Mouse (Mus musculus): ENCODE data around the gene Rasgef1b.
A peak's percentile ranks its signal among the peaks of the same experiment; 100 is the strongest.

Gene Rasgef1b

DNA sequence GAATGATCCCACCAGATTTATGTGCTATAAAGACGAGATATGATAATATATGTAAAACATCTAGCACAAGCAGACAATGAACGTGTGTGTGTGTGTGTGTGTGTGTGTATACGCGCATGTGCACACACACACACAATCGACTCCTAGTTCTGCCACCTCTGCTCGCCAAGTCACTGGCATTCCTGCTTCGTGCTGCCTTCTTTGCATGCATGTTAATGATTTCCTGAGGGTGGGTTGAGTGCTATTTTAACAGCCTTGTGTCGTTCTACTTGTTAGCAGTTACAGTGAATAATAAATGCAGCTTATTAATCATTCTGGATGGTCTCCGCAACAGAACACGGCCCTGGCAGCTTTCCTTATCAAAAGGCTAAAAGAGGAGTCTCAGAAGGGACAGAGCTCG, 129.5 kb downstream of the Rasgef1b start:
- peak; percentile 44 for DNase-seq

DNA sequence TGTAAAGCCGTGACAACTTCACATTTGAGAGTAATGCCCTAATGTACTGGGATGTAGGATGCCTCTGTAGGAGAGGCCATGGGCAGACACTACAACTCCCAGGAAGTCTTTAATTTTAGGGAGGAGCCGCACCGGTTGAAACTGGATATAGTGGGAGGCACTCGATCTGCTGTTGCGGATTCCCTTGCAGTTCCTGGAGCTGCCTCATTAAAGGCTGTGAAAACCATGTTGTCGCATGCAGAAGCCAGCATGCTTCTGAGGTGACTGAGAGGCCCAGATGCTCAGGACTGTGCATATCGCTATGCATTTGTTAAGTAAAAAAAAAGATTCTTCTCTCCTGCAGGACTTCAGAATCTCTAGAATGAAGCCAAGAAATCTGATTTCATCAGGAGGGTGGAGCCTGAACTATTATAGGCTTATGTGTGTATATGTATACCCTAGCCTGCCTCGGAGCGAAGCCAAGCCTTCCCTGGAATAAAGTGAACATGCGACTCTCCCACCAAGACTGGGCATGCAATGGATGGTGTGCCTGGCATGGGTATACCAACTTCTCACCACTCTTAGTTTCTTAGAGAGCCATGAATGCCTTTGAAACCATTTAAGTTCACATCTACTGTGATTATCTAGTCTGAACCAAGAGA, 130.3 kb downstream of the Rasgef1b start:
- peak; percentile 68 for DNase-seq

DNA sequence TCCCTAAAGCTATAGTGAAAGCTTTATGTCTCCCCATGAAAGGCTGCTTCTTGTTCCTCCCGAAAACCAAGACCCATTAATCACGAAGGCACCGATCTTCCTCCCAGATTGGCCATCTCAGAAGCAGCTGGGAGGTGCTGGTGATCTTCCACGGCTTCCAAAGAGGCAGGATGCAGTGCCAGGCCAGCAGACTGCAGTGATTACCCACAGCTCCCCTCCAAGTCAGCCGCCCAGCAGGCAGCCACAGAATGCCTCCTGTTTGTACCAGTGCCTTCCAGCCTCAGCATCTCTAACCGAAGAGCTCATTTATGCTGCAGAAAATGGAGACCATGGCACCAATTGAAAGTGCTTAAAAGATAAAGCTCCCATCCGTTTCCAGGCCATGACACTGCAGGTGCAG, 131.2 kb downstream of the Rasgef1b start:
- DNase-seq = peak; percentile 56

DNA sequence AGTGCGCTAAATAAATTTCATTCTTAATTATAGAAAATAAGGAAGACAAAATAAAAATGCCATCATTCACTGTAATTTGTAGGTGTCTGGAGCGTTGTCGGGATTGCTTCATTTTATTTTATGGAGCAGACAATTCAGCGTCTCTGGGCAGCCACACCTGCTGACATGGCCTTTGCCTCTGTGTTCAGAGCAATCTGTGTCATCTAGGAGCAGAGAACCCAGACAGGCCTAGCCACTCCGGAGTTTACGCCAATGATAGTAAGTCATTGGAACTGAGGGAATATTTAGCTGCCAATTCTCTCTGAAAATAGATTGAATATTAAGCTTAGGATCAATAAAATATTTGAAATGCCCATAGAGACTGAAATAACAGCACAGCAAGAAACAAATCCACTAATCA, 137.5 kb downstream of the Rasgef1b start:
- peak; percentile 34 for DNase-seq

DNA sequence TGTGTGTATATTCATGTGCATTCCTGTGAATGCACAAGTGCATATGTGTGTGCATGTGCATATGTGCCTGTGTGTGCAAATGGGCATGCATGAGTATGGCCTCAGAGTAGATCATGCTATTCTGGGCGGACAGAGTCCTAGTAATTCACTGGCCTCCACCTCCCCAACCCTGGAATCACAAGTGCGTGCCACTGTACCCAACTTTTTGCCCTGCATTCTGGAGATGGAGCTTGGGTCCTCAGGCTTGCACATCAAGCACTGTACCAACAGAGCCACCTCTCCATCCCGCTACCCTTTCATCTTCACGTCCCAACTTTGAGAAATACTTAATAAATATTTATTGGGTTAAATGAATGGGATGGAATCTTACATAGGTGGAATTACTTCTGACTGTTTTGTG, 138.3 kb downstream of the Rasgef1b start:
- DNase-seq = peak; percentile 70

DNA sequence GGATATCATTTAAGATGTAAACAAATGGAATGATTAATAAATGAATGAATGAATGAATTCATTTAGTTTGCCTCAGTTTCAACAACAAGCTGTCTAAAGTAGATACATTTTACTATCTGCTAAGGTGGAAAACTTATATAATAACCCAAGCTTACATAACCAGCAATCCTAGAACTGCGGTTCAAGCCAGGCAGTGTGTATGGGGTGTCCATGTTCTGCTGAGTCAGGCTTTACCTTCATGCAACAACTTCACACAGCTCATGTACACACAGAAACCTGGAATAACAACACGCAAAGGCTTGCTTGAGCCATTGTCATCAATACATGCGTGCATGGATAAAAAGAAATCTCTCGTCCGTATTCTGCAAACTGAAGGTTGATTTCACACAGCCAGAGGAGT, 140.9 kb downstream of the Rasgef1b start:
- DNase-seq = peak; percentile 35

DNA sequence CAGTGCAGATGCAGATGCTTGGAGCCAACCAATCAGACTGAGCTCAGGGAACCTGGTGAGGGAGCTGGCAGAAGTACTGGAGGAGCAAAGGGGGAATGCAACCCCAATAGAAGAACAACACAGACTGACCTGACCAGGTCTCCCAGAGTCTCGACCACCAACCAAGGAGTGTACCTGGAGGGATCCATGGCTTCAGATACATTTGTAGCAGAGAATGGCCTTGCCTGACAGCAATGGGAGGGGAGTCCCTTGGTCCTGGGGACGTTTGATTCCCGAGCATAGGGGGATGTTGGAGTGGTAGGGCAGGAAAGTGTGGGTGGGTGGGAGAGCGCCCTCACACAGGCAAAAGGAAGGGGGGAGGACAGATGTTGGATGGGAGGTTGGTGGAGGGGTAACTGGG, 141.3 kb downstream of the Rasgef1b start:
- DNase-seq = peak; percentile 76

DNA sequence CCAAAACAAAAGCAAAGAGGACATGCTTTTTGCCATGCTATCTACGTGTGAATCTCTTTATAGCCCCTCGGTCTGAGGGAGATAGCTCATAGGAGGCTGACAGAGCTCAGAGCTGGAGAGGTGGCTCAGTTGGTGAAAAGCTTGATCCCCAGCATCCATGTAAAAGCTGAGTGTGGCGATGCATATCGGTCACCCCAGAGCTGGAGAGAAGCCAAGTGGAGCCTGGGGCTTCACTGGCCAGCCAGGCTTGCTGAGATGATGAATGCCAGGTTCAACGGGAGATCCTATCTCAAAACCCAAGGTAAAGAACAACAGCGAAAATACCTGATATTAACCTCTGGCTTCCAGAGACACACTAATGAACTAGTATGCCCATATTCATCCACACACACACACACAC, 142.6 kb downstream of the Rasgef1b start:
- peak; percentile 36 for DNase-seq

DNA sequence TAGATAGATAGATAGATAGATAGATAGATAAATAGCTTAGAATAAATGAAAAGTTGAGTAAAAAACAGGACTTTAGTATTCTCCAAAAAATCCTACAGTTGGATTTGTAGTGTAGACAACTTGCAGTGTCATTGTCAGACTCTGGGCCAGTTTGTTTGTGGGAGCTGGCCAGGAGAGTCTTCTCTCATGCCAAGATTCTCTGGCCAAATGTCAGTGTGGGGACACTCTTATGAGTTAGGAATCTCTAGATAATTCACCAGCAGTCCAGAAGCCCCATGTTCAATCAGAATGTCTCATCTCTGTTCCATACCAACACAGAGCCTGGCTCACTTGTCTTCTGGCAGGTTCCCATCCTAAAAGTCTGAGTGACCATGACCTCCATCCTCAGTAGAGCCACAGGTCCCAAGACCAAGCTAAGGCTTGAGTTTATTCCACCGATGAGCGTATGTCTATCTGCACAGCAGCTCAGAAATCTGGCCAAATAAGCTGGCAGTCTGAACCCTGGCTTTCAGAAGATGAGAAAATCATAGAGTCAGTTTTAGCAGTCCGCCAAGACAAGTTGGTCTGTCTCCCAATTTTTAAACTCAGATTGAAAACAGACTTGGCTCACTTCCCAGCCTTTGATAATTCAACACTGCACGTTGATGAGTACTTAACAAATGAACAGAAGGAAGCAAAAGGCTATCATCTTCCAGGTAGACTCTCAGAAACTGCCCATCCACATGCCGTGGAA, 143.5 kb downstream of the Rasgef1b start:
- peak; percentile 52 for DNase-seq

DNA sequence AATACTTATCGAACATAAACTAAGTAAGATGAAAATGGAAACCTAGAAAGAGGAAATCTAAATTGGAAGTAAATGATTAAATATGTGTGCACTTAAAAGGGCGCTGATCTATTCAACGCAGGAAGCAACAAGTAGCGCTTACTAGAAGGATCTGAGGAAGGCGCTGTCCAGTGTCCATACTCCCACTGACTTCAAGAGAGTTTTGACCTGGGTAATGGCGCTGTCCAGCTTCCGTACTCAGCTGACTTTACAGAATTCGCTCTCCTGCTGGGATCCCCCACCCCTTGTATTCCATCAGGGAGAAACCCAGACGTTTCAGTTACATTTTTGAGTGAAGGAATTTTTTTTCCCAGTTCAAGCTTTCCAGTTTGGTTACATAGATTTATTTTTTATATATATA, 144.6 kb downstream of the Rasgef1b start:
- peak; percentile 85 for DNase-seq

DNA sequence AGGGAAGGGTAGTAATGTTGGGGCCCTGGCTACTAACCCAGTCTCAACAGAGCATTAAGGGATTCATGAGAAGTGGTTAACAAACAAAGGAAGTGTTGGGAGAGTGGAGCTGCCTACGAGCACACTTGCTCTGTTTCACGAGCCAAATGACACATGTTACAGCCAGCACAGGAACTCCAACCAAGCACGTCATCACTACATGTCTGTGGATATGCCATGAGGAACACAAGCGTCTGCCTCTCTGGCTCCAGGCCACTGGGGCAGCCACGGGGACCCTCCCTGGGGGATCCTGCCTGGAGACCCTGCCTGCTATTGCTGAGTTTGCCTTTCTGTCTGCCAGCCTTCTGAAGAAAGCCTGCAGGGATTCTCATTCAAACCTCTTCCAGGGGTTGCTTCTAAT, 146.8 kb downstream of the Rasgef1b start:
- DNase-seq = peak; percentile 80

DNA sequence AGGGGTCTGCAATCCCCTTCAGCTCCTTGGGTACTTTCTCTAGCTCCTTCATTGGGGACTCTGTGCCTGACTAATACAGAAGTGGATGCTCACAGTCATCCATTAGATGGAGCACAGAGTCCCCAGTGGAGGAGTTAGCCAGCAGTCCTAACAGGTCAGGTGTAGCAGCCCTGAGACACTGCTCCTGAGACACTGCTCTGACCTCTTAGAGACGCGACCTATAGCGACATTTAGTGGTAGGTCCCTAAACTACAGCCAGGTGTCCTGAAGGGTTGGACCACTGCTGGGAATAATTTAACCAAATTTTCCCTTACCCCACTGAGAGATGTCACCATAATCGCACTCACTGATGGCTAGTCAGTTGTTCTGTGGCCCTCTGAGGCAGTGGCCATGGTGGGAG, 150.2 kb downstream of the Rasgef1b start:
- DNase-seq = peak; percentile 93

DNA sequence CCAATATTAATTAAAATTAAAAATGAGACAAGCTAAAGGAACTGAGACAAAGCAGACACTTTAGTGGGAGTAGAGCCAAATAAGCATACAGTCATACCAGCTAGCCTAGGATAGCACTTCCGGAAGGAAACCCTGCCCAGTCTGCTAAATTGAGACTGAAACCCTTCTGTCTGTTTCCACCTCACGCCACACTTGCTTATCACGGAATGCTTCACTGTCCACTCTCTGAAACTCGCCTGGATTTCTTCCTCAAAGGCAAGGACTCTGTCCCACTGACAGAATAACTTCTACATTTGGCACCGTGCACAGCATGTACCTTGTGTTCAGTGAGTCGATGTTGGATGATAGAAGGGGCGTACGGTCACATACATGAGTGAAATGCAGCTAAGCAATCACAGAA, 153.0 kb downstream of the Rasgef1b start:
- peak; percentile 84 for DNase-seq

DNA sequence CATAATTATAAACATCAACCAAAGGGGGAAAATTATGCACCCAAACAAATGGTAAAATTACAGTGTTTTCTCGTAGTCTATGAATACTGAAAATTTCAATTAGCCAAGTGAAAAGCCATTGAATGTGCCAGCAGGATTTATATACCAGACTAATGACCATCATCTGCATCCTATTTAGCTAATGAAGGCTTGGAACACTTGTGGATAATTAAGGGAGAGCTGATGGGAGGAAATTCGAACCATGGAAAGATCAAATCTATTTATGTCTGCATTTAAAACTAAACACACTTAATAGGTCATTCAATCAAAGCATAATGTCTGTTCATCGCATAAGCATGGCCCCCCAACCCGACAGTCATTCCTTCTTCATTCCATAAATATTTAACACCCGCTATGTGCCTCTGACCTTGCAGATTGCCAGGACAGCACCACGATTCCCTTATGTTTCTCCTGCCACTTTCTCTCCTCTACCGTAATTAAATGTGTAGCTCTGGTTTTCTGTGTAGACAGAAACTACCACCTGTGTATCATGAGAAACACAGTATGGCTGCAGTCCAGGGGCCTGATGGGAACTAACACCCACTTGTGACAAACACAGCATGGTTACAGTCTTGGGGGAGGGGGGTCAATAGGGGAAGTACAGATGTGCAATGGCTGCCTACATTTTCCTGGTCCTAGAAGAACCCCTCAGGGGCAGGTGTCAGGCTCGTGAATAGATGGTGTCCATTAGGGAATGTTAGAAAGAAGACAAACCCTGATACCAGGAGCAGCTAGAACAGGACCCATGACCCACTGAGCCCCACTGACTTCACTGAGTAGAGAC, 164.2 kb downstream of the Rasgef1b start:
- peak; percentile 74 for DNase-seq

DNA sequence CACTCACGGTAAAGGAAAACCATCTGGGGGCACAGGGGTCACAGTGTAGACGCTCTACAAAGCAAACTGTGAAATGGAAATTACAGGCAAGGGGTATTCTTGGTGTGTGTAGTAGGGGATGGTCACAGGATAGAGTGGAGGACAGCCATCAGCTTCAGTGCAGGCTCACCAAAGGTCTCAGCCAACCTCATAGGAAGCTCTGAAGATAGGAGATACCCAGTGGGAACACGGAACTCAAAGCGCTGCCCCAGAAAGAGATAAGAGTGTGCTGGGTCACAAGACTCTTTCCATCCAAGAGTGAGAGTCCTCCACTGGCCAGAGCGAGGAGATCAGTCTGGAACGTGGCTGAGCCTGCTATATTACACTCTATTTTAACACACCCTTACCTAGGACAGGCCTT, 166.8 kb downstream of the Rasgef1b start:
- DNase-seq = peak; percentile 81

DNA sequence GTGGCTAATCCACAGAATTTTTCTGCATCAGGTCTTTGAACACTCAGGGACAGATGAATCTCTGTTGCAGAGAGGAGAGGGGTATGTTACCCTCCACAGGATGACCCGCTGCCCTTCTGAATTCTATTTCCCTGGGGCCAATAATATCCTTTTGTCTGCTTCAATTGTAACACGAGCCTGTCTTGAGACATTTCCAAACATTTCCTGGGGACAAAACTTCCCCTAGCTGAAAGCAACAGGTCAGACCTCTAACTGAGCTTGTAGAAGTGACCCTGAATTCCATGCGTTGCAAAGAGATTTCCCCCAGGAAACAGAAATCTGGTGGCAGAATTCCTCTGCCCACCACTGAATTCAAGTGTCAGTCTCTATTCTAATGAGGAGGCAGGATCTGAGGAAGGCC, 169.1 kb downstream of the Rasgef1b start:
- peak; percentile 25 for DNase-seq

DNA sequence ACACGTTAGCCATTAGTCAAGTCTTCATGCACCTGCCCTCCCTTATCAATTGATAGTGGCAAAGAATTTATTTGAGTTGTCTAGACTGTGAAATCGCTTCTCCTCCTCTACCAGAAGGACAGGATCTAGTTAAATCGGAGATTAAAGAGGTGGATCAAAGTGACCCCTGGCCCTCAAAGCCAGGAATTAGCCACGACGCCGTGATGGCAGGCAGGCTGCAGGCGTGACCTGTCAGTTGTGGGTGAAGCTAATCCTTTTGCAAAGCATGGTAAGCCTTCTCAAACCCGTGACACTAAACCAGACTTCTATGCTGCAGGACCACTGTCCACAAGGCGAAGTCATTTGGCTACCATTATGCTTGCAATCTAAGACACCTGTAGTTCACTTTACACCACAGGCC, 170.6 kb downstream of the Rasgef1b start:
- DNase-seq = peak; percentile 57

DNA sequence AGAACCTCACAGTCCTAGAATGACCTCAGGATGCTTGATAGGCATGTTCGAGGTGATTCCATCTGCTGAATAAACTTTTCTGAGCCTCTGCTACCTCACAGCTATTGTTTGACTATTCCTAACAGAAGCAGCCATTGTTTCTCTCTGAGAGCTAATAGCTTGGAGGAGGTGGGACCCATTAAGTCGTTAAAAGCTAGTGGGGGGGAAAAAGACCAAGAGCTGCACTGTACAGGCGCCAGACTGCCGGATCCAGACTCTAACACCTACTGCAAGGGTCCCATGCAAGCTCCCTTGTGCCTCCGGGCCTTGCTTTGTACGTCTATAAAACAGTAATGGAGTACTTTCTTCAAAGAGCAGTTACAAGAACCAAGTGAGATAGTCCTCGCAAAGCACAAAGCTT, 176.2 kb downstream of the Rasgef1b start:
- DNase-seq = peak; percentile 64

DNA sequence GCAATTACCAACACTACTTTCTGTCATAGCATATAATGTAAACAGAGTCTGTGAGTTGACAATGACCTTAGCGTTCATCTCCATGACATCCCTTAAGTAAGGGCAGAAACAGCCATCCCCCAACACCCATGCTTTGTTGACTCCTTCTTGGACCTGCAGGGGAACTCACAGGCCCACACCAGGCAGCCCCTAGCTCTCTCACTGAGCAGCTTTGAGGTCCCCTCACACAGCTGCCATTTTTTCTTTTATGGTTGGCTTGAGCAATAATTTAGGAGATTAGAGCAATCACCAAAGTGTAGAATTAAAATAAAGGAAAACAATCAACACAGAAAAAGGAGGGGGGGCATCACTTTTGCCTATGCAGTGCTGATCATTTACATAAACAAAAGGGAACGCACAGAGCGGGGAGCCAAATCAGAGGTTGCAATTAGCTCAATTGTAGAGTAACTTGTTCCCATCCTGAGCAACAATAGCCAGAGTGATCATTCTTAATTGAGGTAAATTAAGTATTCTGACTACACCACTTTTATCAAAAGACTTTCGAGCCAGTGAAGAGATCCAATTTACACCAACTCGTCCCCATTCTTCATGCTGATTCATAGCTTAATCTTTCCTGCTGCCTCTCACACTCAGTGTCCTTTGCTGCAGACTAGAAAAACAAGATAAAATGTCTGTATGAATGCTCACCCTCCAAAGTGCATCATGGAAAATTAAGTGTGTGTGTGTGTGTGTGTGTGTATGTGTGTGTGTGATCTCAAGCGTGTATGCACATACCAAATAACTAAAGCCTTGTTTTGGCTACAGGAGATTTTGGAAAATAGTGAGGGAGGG, 184.0 kb downstream of the Rasgef1b start:
- DNase-seq = peak; percentile 43

DNA sequence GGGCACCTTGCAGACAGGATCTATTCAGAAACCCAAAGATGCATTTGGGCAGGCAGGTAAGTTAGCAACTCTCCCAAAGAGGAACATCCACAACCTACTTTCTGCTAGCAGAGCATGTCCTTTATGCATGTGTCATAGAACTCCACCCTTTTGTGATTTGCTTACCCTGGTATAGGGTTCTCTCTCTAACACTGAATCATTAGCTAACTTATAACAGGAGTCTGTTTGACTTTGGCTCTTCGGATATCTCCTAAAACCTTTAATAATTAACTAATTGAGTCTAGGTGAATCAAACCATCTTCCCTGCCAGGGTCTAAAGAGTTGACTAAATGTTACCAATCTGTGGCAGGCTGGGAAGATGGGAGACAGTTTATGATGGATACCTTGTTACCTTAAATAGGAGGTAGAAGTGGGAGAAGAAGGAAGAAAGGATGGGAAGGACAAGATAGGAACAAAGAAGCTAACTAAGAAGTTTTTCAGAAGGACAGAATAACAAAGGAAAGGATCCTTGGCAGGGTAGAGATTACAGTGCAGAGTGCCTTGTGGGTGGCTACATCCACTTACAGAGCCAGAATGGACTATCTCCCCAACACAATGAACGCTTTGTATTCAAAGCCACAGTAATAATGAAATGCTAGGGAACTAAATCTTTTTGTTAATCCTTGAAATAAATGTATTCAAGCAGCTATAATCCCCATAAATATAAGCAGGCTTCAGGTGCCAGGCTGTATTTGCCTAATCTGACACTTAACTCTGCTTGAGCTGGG, 186.7 kb downstream of the Rasgef1b start:
- DNase-seq = no peak

DNA sequence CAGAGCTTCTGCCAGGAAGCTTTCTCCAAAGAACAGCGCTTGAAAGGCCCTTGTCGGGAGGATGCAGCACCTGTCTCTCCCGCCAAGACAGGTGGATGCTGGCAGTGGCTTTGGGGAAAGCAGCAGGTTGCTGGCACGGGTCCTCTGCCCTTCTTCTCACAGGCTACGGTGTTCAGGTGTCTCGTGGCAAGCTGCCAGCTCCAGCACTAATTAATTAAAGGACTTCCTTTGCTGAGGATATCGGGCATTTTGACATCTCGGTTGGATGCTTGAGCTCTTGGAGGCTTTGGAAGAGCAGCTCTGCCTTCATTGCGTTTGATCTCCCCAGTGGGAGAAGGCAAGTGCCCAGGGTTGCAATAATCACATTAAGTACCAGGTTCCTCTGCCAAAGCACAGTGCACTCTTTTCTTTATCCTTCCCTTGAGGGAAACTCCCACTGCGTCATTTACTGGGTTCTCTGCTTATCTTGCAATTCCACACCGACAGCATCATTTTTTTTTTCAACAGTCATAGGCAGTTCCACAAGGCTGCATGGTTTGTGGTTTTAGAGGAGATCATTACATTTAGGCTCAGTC, 187.5 kb downstream of the Rasgef1b start:
- DNase-seq = no peak

DNA sequence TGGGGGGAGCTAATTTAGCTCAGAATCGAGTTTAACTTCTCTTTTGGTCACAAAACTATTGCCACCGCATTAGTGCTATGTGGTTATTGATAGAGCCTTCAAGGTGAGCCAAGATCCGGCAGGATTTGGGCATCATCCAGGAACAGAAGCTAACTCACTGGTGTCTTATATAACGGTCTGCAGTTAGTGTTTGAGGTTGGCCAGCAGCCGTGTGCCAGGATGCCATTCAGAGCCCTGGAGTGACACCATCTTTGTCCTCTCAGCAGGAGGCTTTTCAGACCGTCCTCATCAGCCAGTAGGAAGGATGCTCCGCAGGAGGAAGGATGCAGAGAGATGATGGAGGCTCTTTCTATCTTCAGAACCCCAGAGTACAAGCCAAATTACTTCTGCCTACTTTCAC, 195.4 kb downstream of the Rasgef1b start:
- peak; percentile 96 for DNase-seq
